Mouse (Mus musculus): ENCODE results near the gene Cnot8. TPM values are rescaled to one million over a fixed set of nuclear protein-coding genes. Genes with fewer than 3 reads are reported as not detected.
"Not testable (repeated sequence)": the region's sequence is repeated elsewhere in the genome, so short reads cannot be mapped to it uniquely, and the experiment has no call there.

Gene Cnot8
- total RNA-seq (2021): 10 to 100 TPM; 41.8 to 43.0 TPM

DNA sequence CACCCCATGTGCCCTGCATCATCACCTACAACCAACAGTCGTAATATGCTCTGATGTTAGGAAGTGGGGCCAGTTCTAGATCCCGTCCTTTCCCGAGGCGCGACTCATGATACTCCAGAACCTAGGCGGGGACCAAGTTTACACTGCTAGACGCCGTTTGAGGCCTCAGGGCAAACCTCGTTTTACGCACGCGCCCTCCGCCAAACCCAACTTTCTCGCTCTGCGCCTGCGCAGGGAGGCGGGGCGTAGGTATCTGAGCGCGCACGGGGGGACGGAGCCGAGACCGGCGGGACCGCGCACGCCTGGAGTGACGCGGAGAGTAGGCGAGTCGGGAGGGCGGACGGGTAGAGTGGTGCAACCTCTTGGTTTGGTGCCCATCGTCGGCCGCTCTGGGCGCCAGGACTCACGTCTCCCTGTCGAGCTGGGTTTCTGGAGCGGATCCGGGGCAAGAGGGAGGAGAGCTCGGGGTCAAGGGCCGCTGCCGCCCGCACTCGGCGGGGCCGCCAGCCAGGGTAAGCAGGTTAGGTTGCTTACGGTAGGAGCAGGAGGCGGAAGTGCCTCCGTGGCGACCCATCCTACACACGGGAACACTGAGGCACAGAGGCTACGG lies at the start of gene Cnot8:
Cnot8 (plus strand) TSS at position 457 of the 610 bp plus-strand sequence.
- peak; percentile 99 for DNase-seq

DNA sequence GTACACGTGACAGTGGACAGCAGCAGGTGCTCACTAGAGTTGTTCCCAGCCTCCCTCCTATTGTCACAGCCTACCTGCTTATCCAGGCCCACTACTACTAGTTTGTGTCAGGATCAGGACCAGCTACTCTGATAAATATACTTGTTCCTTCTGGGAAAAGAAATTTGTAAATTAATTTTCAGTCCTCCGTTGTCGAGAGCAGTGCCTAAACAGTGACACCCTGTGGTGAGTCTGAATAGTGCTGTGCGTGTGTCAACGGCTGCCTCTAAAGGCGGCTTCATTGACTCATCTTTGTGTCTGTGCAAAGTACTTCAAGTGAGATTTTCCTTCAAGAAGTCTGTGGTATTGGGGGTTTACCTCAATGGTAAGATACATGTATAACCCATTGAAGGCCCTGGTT lies 46.5 kb upstream of the Cnot8 start:
- DNase-seq: peak; percentile 65

- DNase-seq: not testable (repeated sequence)
These were observed 44.2 kb upstream of the Cnot8 start for GRCm38 (mm10) chr11:58059752-58060151.

DNA sequence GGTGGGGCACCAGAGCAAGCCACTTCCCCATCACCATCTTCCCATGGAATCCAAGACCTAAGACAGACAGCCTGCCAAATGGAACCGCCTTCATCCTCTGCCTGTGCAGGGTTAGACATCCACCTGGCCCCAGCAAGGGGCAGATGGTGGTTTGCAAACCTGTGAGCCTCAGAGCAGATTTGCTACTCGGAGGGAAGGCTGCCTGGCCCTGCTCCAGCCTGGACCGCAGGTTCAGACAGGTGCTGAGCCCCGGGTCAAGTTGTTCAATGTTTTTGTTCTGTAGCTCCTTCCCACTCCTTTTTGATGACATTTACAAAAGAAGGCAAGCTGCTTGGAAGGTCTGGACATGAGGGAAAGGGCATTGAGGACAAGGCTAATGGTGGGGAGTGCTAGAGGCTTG lies 42.7 kb upstream of the Cnot8 start:
- DNase-seq: not testable (repeated sequence)

DNA sequence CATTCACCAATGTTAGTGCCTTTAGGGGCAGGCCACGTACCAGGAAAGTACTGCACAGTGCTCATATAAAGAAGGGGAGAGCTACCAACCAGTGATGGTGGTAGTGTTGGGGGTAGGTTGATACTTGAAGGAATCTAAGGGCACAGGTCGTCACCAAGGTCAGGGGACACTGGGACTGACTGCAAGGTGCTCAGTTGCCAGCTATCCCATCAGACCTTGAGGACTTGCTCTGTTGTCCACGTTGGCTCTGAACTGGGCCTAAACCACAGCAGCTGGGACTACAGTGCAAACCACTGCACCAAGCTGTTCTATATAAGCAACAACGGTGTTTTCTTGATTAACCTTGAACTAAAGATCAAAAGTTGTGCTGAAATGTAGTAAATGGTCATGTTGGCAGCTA lies 41.4 kb upstream of the Cnot8 start:
- no peak for DNase-seq

DNA sequence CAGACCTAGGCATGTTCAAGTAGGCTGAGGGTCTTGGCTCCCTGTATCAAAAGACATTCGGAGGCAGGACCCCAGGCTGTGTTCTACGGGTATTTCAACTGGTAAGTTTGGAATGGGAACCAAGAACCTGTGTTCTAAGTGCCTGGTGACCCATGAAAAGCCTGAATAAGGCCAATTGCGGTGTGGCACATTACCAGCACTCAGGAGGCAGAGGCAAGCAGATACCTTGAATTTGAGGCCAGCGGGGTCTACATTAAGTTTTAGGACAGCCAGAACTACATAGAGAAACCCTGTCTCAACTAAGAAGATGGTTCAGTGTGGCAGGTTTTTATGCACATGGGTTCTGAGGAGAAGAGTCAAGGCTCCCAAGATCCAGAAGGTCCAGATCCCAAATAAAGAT lies 38.9 kb upstream of the Cnot8 start:
- no peak for DNase-seq

DNA sequence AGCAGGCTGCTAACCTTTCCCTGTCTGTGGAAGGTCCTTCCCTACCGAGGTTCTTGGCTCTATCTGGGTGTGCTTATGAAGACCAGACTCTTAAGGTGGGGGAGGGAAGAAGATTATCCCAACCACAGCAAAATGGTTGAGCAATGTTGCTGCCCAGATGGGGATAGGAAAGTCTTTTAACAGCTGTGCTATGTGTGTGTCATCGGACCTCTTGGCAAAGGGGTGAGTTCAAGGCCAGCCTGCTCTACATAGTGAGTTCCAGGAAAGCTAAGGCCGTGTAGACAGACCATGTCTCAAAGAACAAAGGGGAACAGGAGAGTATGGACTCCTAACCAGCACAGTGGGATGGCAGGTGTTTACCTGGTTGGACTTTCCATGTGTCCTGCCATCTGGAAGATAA lies 31.0 kb upstream of the Cnot8 start:
- DNase-seq: no peak

GRCm38 (mm10) chr11:58077270-58077669 lies 26.7 kb upstream of the Cnot8 start:
- DNase-seq: no peak

- no peak for DNase-seq
These were observed 22.2 kb upstream of the Cnot8 start for GRCm38 (mm10) chr11:58081716-58082115.

GRCm38 (mm10) chr11:58092541-58092940 lies 11.4 kb upstream of the Cnot8 start:
- DNase-seq: no peak

DNA sequence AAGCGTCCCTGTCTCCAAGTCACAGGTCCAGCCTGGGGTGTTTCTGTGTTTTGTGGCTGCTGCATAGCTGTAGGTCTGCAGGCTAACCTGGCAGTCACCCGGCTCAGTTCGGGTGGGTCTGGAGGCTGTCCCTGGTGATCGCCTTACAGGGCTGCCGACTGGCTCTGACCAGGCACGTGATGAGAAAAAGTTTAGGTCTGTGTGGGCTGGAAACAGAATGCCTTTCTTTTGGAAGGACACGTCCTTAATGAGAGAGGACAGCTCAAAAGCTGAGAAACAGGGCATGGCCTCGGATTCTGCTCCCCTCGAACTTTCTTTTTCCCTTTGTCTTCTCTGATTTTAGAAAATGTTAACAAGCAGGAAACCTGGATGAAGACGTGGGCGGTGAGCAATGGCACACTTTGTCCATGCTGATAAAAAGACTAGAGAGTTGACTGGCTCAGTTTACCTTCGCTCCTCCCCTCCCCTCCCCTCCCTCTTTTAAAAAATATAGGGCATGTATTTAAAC lies 10.9 kb upstream of the Cnot8 start, which contains the start of gene Gm12248:
Gm12248 (minus strand) TSS at position 114 of the 508 bp plus-strand sequence.
- DNase-seq: peak; percentile 60

GRCm38 (mm10) chr11:58094766-58095165 lies 9.2 kb upstream of the Cnot8 start:
- no peak for DNase-seq

DNA sequence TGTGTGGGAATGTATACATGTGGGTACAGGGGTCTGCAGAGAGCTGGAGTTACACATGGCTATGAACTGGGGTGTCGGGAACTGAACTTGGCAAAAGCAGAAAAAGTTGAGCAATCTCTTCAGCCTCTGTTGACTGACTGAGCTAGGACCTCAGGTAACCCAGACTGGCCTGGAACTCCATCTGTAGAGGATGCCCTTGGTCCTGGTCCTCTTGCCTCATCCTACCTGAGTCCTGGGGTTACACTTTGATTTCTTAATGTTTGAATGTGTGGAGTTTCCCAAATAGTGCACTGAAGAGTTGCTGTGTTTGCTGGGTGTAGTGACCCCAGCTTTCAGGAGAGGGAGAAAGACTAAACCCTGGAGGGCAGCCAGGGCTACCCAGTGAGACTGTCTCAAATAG lies 8.4 kb upstream of the Cnot8 start:
- no peak for DNase-seq

DNA sequence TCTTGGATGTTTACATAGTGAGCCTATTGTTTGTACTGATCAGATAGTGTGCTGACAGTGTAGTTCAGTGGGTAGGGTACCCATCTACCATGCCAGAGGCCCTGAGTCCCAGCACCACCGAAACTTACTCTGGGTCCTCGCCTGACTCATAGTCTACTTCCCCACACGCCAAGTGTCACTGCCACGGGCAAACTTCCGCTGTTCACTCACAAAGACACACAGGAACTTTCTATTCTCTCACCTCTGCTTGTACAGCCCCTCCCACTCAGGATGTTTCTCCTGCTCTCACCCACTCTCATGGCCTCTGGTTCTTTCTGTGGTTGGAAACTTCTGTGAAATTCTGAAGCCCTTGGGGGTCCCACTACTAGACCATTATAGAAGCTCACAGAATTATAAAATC lies 7.8 kb upstream of the Cnot8 start:
- DNase-seq: no peak

- no peak for DNase-seq
These were observed 6.9 kb upstream of the Cnot8 start for GRCm38 (mm10) chr11:58096821-58097620.

DNA sequence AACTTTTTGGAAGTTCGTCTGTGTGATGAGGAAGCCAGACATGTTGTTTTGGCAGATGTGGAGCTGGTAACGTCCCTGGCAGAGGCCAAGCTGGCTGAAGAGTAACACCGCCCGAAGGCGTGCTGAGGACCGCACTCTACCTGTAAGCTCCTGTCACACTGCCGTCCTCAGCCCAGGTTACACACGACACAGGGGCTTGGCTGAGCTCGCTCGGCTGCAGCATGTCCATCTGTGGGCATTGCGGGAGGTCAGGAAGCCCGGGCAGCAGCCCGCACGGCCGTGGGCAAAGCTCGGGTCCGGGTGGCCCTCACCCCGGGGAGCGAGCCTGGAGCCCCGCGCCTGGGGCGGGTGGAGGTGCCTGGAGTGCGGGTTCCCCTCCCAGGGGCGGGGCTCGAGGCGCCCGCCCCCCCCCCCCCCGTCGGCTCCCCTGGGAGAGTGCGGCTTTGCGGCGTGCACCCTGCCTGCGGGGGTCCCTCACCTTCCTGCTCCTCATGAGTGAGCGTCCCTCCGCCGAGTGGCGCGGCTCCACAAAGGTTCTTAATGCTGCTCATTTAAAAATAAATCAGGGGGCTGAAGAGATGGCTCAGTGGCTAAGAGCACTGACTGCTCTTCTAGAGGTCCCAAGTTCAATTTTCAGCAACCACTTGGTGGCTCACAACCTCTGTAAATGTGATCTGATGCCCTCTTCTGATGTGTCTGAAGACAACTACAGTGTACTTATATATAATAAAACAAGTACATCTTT lies 6.2 kb upstream of the Cnot8 start:
- no peak for DNase-seq

GRCm38 (mm10) chr11:58098366-58098720 lies 5.6 kb upstream of the Cnot8 start:
- not testable (repeated sequence) for DNase-seq

DNA sequence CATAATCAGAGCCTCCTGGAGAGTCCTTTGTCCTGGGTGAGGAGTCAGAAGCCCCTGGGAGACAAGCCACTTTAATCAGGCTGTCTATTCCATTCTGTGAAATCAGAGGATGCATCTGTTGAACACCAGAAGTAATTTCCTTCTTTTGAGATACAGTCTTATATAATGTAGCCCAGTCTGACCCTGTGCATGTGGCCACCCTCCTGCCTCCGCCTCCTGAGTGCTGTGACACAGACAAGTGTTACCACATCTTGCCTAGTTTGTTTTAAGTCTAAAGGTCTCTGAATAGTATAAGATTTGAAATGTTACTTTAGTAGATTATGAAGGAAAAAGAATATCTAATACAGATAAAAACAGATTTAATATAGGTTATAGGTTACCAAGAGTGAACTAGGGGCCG lies 3.9 kb upstream of the Cnot8 start:
- no peak for DNase-seq

DNA sequence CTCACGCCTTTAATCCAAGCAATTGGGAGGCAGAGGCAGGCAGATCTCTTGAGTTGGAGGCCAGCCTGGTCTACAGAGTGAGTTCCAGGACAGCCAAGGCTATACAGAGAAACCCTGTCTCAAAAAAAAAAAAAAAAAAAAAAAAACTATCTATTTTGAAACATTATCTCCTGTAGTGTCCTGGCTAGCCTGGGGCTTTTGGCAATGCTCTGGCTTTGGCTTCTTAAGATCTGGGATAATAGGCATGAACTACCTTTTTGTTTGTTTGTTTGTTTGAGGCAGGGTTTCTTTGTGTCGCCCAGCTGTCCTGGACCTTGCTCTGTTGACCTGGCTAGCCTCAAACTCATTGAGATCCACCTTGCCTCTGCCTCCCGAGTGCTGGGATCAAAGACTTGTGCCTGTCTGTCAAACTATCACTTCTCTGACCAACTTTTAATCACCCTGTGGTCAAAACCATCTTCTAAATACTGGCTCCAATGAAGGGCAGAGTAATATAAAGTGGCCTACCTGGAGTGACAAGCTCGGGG lies 2.7 kb upstream of the Cnot8 start:
- no peak for DNase-seq

DNA sequence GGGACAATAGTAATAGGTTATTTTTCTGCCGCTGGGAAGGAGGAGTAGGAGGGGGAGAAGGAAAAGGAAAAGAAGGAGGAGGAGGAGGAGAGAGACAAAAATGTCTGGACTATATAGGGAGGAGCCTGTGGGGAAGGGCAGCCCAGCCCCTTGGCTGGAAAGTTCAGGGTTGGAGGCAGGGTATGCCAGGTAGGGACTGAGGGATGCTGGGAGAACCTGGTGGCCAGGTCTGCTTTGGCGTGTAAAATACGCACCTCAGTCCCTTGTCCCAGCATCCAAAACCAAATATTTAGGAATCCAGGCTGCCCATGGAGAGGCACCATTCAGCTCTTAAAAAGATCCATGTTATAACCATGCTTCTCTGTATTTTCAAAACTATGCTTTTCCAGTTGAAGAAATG lies 1.8 kb upstream of the Cnot8 start:
- no peak for DNase-seq

DNA sequence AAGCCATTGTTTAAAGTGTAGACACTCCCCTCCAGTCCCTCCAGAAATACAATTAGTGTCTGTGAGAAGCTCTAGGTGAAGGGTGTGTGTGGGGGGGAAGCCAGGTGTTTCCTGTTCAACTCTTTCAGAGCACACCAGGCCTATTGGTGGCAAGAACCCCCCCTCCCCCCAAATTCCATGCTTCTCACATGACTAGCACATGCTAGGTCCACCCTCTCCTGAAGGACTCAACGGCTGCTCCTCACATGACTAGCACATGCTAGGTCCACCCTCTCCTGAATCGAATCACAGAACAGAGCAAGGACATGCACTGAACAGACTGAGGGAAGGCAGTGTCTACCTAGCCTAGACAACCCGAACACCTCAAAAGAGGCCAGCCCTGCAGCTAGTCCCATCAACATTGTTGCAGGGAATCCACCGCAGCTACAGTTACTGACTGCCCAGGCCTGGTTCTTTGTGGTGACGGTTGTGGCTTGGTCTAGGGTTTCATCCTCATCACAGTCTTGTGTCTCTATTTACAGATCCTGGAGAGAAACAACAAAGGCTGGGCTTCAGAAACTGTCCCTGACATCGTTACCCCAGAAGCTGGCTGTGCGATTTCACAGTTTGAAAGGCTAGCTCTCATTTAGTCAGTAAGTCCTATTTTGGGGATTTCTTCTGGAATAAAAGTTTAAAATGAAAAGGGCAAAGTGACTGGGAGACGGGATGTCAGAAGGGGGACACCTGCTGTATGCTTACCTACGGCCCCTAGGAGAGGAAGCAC lies 1.2 kb upstream of the Cnot8 start:
- peak; percentile 16 for DNase-seq

GRCm38 (mm10) chr11:58103344-58103653 lies 654 bp upstream of the Cnot8 start:
- DNase-seq: no peak

Data from heart, postnatal 4 days (tissue).